Mouse (Mus musculus) ES-E14 (cell line): ENCODE measurements around the gene Phlda1. TPM values are rescaled to one million over a fixed set of nuclear protein-coding genes. Genes with fewer than 3 reads are reported as not detected.

Source experiments
- DNase-seq: peaks from one replicate; pipeline ENCODE4 v3.0.0-alpha.2; 2013; ENCODE audit warnings: low read depth, low spot score
- H3K27ac ChIP-seq: 2 replicates; pipeline ENCODE4 v1.5.1; 2012; ENCODE audit warnings: low read depth, mild to moderate bottlenecking, low read length, moderate library complexity, mixed read lengths; ENCODE audit not compliant: poor library complexity, insufficient read depth, severe bottlenecking
- H3K36me3 ChIP-seq: 2 replicates; pipeline ENCODE4 v1.6.1; 2012; ENCODE audit warnings: mild to moderate bottlenecking, low read length, moderate library complexity, mixed read lengths; ENCODE audit not compliant: control insufficient read depth, poor library complexity, insufficient read depth, severe bottlenecking
- H3K4me1 ChIP-seq, 2 experiments: fragments of 150-350 bp in 1 of 2; sonication (generic) in 1 of 2; 2 replicates each; pipeline ENCODE4 v1.6.1; 2012; ENCODE audit warnings: low read length in 2 of 2, mild to moderate bottlenecking in 1 of 2, mixed read lengths in 1 of 2; ENCODE audit not compliant: control insufficient read depth in 2 of 2, insufficient read depth in 2 of 2, poor library complexity in 1 of 2
- H3K4me3 ChIP-seq, 2 experiments: fragments of 150-350 bp in 1 of 2; sonication (generic) in 1 of 2; 2 replicates each; pipeline ENCODE4 v1.5.1; 2012; ENCODE audit warnings: low read length in 2 of 2, low read depth in 1 of 2, mild to moderate bottlenecking in 1 of 2, mixed read lengths in 1 of 2; ENCODE audit not compliant: insufficient read depth in 1 of 2, poor library complexity in 1 of 2, severe bottlenecking in 1 of 2
- H3K9ac ChIP-seq: 2 replicates; pipeline ENCODE4 v1.6.1; 2012; ENCODE audit warnings: low read depth, mild to moderate bottlenecking, low read length, mixed read lengths; ENCODE audit not compliant: poor library complexity, insufficient read depth, severe bottlenecking
- H3K9me3 ChIP-seq: fragments of 150-350 bp; sonication (generic); 2 replicates; pipeline ENCODE4 v1.6.1; 2012; ENCODE audit warnings: low read depth, mild to moderate bottlenecking, low read length; ENCODE audit not compliant: control insufficient read depth, insufficient read depth
- CHD2 ChIP-seq: IDR thresholded peaks from 2 replicates; pipeline ENCODE4 v1.6.1; 2014; ENCODE audit warnings: mild to moderate bottlenecking, low read depth, low read length, inconsistent platforms
- HCFC1 ChIP-seq: IDR thresholded peaks from 2 replicates; pipeline ENCODE4 v1.6.1; 2012; ENCODE audit warnings: low read length, inconsistent platforms, borderline replicate concordance; ENCODE audit not compliant: insufficient read depth
- MAFK ChIP-seq: IDR thresholded peaks from 2 replicates; pipeline ENCODE4 v1.6.1; 2014; ENCODE audit warnings: mild to moderate bottlenecking, low read depth, low read length, inconsistent platforms; ENCODE audit not compliant: insufficient read depth
- ZC3H11A ChIP-seq: IDR thresholded peaks from 2 replicates; pipeline ENCODE4 v1.6.1; 2012; ENCODE audit warnings: low read depth, mild to moderate bottlenecking, inconsistent platforms, low read length, borderline replicate concordance
- ZNF384 ChIP-seq: IDR thresholded peaks from 2 replicates; pipeline ENCODE4 v1.6.1; 2012; ENCODE audit warnings: low read depth, low read length, inconsistent platforms
- in situ Hi-C, 2 experiments: fragments of 600-800 bp; cut with MboI; formaldehyde crosslinking; loops; one replicate each; pipeline ENCODE4 v1.15.1; 2025; ENCODE audit warnings: low sequenced_read_pairs in 2 of 2, inconsistent platforms in 1 of 2; ENCODE audit not compliant: unreplicated experiment in 2 of 2
- total RNA-seq: library from RNA; depleted of rRNA; stranded (reverse); fragments of 300-350 nt; gene quantifications from 2 replicates; pipeline ENCODE4 v1.2.3, GENCODE M21; 2012

Gene Phlda1
- total RNA-seq, 1 experiment = 9.8 TPM

DNA sequence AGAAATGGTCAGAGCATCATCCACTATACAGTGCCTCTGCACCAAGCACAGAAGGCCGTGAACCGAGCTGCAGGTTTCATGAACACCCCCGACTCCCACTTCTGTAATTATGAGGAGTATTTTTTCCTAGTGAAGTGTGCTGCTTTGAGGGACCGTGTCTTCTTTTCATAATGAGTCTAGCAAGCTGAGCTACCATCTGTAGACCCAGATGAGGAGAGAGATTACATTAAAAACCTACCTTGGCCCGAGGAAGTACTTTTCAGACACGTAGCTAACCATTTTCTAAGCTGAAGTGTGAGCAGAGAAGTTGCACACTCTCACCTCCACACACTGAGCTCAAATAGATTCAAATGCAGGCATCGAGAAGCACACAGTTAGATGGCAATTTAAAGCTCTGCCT is 37.0 kb downstream of the Phlda1 start:
- DNase-seq = no peak
- H3K27ac ChIP-seq = no peak overlapping the region

GRCm38 (mm10) chr10:111543781-111544260 is 37.7 kb downstream of the Phlda1 start:
- Histone ChIP-seq H3K4me3 (no peak overlapping the region), H3K36me3 (no peaks in the 10 kb centered on the region), H3K9ac (no peak overlapping the region), H3K9me3 (no peaks in the 10 kb centered on the region), H3K4me1 (peaks cover 0 to 8% of the 10 kb centered on the region in 2 experiments; a peak in 2 of 4 replicates), H3K27ac (no peak overlapping the region)
- TF ChIP-seq HCFC1 (no peak), ZC3H11A (no peak), MAFK (no peak), CHD2 (no peak), ZNF384 (no peak)
- no peak for DNase-seq
- in situ Hi-C loops = no loop called here

More for the DNA sequence above, 37.0 kb downstream of the Phlda1 start:
- peaks cover 0 to 8% of the 10 kb centered on the region in 2 experiments; a peak in 2 of 4 replicates for H3K4me1 ChIP-seq
- TF ChIP-seq ZNF384 (no peak), HCFC1 (no peak), ZC3H11A (no peak), CHD2 (no peak)
- H3K36me3 ChIP-seq = no peaks in the 10 kb centered on the region
- no peak overlapping the region for H3K9ac ChIP-seq
- H3K4me3 ChIP-seq = no peak overlapping the region
- in situ Hi-C loops = no loop called here
- no peaks in the 10 kb centered on the region for H3K9me3 ChIP-seq

DNA sequence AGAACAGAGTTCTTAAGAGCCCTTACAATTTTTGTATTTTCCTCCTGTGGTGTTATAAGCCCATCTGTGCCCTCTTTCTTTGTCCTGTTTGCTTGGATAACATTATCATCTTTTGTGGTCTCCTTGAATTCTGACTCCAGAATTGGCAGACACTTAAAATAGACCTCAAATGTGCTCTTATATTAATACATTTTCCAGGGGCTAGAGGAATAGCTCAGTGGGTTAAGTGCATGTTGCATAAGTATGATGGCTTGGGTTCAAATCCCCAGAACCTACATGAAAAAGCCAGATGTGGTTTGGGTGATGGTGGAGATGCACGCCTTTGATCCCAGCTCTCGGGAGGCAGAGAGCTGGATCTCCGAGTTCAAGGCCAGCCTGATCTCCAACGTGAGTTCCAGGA is 38.2 kb downstream of the Phlda1 start:
- Histone ChIP-seq H3K9ac (no peak overlapping the region), H3K36me3 (no peaks in the 10 kb centered on the region), H3K4me3 (no peak overlapping the region), H3K27ac (no peak overlapping the region), H3K4me1 (peaks cover 0 to 8% of the 10 kb centered on the region in 2 experiments; a peak in 2 of 4 replicates), H3K9me3 (no peaks in the 10 kb centered on the region)
- no peak for TF ChIP-seq CHD2
- no peak for TF ChIP-seq HCFC1
- TF ChIP-seq ZC3H11A = no peak
- TF ChIP-seq MAFK = no peak
- TF ChIP-seq ZNF384 = no peak
- no peak for DNase-seq
- in situ Hi-C loops = no loop called here

DNA sequence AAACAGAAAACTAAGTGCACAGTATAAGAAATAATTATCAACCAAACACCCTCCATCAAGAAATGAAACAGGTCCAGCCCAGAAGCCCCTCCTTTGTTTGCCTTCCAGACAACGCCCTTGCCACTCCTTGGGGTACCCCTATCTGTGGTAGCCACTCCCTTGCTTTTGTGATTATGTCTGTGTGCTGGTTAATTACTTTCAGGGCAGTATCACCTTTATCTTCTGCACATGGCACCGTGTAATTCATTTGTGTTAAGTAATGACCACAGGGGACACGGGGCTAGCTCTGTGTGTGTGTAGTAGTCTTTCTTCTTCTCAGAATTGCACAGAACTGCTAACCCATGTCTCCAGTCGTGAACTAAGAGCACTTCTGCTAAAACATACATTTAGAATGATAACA is 39.6 kb downstream of the Phlda1 start:
- Histone ChIP-seq H3K4me3 (no peak overlapping the region), H3K36me3 (no peaks in the 10 kb centered on the region), H3K27ac (no peak overlapping the region), H3K9ac (no peak overlapping the region), H3K9me3 (no peaks in the 10 kb centered on the region), H3K4me1 (peaks cover 0 to 2% of the 10 kb centered on the region in 2 experiments; a peak in 1 of 4 replicates)
- TF ChIP-seq MAFK (no peak), HCFC1 (no peak), CHD2 (no peak), ZNF384 (no peak), ZC3H11A (no peak)
- no peak for DNase-seq
- in situ Hi-C loops = no loop called here
